Mouse (Mus musculus) right cerebral cortex, postnatal 36 days (tissue): Measurements from ENCODE around the gene Cad.

Experiments used
- DNase-seq, 2 experiments: peaks; one replicate each; pipeline ENCODE4 v3.0.0; 2022; ENCODE audit warnings: low spot score in 2 of 2, mixed read lengths in 1 of 2

The Cad gene

DNA sequence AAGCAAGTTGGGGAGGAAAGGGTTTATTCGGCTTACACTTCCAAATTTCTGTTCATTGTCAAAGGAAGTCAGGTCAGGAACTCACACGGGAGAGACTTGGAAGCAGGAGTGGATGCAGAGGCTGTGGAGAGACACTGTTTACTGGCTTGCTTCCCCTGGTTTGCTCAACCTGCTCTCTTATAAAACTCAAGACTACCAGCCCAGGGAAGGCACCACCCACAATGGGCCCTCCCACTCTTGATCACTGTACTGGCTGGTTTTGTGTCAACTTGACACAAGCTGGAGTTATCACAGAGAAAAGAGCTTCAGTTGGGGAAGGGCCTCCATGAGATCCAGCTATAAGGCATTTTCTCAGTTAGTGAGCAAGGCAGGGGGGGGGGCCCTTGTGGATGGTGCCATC, 16.5 kb downstream of the Cad start:
- no peak for DNase-seq

DNA sequence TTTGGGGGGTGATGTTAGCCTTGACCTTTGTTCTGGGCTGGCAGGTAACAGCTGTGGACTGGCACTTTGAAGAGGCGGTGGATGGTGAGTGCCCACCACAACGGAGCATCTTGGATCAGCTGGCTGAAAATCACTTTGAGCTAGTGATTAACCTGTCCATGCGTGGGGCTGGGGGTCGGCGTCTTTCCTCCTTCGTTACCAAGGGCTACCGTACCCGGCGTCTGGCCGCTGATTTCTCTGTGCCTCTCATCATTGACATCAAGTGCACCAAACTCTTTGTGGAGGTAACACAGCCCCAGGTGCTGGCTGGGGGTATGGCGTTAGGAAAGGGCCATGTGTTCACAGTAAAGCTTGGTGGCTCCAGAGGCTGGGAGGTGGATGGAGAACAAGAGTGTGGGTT, 17.2 kb downstream of the Cad start:
- no peak for DNase-seq

DNA sequence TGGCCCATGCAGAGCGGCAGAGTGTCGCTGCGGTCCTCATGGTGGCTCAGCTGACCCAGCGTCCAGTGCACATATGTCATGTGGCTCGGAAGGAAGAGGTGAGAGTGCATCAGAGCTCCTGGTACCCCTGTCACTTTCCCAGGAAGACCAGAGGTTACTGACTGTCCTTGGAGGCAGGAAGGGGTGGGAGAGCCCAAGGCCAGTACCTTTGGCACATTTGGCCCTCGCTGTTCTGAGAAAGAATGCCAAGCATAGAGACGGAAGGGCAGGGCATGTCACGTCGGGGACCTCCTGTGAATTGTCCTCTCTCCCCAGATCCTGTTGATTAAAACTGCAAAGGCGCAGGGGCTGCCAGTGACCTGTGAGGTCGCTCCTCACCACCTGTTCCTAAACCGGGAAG, 18.6 kb downstream of the Cad start:
- no peak for DNase-seq

DNA sequence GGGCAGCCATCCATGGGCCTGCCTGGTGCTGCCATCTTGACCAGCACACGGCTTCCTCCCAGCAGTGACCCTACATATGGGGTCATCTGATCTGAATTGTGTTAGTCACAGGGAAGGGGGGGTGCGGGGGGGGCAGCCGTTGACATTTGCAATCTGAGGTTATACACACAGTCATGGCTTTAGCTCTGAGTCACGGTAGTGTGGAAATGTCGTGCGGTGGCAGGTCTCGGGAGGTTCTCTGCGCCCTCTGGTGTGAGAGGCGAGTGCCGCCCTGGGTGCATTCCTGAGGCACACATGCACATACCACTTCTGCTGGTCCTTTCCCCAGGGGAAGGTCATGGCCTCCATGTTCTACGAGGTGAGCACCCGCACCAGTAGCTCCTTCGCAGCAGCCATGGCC, 21.8 kb downstream of the Cad start:
- DNase-seq: no peak

DNA sequence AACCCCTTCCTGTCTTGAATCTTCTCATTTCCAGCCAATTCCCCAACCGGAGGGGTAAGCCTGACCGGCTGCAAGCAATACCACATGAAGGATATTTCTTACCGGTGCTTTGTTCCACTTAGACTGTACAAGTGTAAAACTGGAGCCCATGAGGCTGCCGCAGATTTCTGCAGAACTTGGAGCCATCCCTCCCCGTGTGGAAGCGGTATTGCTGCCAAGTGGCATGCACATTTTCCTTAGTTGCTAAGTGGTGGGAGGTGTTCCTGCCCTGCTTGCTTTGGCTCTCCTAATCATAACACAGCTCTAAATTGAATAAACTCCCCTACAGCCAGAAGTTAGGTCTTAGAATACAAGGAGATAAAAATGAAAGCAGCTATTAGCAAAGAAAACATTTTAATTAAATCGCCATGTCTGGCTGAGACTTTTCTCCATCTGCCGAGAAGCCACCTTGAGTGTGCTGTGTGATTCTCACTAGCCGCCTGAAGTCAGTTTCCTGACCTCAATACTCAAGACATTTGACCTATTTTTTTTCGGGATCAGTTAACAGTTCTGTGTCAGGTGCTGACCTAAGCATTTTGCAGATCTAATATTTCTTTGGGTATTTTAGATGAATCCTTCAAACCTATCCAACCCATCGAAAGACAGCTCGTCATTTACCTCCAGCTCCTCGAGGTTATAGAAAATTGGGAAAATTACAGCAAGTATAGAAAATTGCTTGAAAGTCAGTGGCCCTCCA, 25.6 kb downstream of the Cad start:
- DNase-seq: peak; percentile 64 to 79

DNA sequence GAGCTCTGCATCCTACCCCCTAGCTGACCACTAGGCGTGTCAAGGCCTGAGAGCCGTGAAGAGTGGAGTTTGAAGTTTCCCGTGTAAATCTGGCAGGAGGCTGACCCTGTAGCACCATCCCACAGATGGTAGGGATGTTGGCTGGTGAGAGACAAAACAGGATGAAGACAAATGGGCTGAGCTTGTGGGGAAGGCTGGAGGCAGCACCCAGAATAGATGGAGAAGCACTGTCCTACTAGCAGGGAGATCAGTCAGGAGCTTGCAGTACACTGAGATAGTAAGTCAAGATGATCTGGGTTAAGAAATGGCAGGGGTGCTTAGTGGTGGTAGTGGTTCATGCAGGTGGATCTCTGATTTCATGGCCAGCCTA, 26.2 kb downstream of the Cad start:
- no peak for DNase-seq

DNA sequence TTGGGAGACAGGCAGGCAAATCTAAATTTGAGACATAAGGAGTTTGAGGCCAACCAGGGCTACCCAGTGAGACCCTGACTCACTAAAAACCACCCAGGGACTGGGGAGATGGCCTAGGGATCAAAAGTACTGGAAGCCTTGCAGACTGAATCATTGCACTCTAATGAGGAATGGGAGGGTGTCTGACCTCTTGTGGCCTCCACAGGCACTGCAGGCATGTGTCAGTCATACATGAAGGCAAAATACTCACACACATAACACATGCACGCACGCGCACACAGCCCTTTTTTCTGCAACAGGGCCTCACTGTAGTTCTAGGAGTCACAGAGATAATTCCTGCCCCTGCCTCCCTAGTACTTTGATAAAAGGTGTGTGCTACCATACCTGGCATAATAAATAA, 26.8 kb downstream of the Cad start:
- DNase-seq: no peak

DNA sequence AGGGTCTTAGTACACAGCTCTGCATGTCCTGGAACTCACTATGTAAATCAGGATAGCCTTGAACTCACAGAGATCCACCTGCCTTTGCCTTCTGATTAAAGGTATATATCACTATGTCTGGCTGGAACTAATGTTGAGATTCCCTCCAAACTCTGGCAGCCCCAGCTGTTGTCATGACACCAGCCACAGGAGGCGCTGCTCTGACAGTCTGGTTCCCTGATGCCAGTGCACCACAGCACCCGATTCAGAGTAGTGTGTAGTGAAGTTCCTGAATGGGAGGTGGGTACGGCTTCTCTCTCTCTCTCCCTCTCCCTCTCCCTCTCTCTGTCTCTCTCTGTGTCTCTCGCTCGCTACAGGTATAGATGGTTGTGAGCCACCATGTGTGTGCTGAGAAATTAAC, 27.8 kb downstream of the Cad start:
- DNase-seq: no peak

DNA sequence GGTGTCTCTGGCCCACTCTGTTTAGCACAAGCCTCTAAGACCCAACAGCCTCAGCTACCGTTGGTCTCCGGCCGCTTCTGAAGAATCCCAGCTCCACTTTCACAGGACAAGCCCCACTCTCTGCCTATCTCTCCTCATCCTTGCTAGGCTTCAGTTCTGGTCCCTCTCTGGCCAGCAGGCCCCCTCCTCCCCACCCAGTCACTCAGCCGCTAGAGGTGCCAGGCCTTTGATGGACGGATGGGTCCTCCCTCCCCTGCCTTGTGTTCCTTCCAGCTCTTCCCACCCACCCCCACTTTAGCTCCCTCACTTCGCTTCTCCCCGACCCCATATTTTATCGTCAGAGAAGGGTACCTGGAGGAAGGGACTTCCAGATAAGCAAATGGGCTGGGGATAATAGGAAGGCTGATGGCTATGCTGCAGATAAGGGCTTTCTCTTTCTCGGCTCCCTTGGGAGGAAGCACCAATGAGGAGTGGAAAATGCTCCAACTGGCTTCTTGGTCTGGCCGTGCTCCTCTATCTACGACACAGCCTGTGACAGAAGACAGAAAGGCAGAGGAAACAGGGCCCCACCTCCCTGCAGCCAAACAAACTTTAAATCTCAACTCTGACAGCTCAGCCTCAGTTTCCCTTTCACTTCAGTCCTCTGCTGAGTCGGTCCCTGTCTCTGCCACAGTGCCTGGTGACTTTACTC, 28.5 kb downstream of the Cad start:
- no peak for DNase-seq

DNA sequence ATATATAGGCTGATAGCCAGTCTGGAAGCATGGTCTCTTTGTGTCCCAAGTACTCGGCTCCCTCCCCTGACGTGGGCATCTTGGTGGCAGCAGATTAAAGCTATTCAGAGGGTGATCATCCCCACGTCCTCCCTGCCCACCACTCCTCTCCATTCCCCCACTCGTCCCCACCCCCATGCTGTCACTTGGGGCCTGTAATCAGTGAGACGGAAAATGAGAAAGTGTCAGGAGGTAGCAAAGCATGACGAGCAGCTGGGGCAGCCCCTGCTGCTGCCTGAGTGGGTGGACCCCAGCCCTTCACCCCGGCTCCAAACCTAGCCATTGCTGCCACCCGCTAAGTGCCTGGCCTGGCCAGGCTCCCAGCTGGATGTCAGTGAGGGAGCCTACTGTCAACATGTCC, 29.4 kb downstream of the Cad start:
- DNase-seq: no peak

DNA sequence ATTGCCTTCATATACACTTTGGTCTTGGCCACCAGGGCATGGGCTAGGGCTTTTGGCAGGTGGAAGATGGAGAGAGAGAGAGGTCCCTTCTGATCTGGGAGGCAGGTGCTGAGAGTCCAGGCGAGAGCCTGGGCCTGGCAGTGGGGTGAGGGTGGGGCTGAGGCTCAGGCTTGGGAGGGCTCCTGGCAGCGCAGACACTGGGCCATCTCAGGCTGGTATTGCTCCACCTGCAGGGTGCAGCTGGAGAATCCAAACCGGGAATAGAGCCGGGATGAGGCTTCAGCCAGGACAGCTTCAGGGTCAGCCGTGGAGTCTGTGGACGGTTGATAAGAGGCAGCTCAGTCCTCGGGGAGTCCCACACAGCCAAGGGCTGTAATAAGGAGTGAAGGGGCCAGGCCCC, 32.0 kb downstream of the Cad start:
- no peak for DNase-seq

DNA sequence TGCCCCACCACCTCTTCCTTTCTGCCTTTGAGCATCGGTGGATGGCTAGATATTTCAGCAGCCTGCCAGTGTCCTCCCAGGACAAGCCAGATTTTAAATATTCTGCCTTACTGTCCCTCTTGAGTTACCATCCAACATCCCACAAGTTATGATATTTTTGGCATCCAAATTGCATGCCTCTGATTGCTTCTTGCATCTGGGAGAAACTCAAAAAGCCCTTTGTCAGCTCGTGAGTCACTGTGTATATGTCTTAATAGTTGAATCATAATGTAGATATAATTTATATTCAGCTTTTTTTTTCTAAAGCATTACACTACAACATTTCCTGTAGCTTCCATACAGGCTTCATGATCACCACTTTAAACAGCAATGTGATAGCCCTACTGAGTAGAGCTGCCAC, 32.6 kb downstream of the Cad start:
- no peak for DNase-seq

DNA sequence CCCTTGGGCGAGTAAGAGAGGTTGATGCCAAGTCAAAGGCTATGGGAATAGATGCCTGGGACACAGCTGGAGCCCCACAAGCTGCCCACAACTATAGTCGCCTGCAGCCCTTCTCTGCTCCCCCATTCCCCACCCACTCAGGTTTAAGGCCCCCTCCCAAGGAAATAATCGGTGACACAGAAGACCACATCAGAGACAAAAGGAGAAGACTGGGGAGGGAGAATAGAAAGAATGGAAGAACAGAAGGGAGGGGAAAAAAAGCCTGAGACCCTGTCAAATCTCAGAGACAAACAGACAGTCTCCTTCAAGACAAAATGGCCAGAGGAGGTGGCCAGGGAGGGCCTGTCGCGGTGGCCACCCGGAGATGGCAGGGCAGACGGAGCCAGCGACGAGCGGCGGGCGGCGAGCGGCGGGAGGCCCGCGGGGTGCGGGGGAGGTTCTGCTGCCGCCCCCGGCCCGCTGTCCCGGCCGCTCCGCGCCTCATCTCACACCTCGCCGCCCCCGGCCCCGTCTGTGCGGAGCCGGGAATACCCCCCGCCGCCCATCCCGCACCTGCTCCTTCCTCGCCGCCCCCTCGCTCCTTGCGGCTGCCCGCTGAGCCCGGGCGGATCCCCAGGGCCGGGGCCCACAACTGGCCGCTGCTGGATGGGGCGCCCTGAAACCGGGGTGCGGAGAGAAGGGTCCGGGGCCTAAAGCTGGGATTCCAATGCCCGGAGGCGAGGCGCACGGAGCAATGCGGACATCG, 37.8 kb downstream of the Cad start:
- DNase-seq: peak in 1 of 2 experiments; percentile 56

DNA sequence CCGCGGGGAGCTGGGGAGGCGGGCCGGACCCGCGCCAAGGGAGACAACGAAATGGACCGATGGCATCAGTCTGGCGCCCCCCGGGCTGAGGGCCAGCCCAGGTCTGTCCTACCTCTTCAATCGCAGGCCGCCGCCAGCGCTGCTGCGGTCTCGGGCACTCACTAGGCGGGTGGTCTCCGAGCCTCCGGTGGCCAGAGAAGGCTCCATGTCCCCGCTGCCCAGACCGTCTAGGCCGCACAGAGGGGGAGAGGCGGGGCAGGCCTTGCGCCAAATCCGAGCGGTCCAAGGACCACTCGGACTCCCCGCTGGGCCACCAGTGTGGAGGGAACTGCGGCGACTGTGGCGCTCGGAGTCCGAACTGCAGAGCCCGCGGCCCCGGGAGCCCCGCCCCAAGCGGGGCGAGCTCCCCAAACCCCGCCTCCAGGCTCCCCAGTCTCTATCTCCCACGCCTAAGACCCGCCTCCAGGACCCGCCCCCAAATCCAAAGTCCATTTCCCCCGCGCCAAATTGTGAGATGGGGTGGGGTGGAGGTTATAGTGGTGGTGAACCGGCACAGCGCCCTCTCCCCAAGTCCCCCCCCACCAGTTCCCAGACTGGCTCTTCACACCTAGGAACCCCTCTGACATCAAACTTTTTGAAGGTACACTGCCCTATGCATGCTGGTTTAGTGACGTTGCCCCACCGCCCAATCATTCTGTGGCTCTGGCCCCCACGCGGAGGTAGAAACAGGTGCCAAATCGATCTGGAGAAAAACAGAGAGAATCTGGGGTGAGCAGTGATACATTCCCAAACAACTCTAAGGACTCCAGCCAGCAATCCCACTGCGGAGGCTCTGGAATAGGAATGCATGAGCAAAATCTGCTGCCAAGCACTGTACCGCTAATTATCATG, 38.8 kb downstream of the Cad start:
- peak in 1 of 2 experiments; percentile 56 for DNase-seq

DNA sequence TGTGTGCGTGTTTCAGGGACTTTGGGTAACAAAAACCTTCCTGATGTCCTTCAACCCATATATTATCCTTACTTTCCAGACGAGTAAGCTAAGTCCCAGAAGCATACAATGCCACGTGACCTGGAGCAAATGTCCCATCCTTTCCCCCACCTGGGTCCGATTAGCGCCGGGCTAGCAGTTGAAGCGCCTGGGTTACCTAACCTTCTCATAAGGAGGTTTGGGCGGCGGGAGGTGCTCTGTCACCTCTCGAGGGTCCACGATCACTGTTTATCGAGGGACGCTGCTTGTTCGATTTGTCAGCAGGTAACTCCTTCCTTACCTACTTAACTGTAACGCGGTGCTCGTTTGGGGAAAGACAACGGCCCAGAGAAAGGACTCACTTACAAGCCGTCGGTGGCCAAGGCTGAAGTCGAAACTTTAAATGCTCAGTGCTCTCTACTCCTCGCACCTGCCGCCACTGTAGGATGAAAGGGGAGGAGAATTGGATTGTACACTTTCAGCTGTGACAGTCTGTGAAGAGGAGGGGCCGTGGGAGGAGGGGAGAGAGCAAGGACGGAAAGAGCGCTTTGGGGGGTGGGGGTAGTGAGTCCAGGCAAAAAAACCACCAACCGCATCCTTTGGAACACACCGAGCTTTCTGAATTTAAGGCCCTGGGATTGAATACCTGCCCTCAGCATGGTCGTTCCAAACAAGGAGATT, 39.7 kb downstream of the Cad start:
- DNase-seq: no peak

DNA sequence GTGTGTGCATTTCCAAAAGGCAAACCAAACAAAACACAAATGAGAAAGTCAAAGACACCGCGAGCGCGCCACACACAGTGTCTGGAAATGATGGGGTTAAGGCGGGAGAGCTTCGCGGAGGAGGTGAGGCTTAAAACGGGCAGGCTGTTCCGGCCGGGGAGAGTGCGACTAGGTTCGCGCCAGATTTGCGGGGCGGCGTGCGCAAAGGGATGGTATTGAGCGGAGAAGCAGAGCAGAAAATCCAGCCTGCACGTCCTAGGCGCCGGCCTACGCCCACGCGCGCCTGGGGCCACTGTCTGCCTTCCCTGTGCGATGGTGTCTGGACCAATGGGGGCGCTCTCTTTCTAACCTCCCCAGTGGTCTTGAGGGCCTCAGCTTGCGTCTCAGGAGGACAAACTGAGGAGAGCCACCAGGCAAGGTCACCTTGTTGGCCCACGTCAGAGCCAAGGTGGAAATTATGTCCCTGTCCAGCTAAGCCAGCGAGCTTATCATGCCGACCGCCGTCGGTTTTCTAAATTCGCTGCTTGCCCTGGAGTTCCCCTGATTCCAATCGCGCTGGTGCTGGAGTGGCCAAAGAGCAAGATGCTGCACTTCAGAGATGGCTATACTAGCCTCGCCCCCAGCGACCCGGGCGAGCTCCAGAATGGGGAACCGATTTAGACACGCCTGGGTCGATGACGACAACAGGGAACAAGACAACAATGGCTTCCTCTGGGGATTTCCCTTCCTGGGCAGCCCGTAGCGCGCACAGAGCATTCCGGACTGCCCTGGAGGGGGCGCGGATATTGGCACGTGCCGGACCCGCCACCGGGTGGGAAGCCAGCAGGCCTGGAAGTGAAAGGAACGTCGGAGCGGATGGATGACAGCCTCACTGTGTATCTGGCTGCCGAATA, 40.5 kb downstream of the Cad start:
- peak in 1 of 2 experiments; percentile 68 for DNase-seq

DNA sequence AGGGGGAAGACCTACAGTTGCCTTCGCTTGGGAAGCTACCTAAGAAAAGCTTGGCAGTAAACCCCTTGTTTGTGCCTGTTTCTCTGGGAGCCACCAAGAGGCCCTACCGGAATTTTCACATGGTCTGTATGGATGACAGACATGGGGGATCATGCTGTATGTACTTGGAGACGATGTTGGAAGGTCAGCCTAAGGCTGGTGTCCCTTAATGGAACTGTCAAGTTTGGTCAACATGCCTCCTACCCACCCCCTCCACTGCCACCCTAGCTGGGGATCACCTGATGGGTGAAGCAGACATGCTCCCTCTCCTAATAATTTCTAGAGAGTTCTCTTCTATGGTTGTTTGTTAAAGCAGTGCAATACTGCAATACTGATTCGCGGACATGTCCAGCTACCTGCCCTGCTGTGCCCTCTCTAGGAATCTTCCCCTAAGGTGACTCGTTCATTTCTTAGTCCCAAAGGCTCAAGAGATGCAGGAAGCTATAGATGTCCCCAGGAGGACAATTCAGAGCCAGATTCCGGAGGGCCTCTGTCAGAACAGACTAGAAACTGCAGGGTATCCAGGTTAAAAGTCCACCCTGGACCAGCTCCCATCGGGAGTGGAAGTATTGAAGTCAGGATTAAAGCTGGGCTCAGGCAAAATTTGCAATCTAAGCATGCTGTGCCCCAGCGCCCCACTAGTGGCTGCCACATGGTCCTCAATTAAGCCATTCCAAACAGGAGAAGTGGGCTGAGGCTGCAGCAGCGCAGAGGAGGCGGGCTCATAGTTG, 41.3 kb downstream of the Cad start:
- no peak for DNase-seq

DNA sequence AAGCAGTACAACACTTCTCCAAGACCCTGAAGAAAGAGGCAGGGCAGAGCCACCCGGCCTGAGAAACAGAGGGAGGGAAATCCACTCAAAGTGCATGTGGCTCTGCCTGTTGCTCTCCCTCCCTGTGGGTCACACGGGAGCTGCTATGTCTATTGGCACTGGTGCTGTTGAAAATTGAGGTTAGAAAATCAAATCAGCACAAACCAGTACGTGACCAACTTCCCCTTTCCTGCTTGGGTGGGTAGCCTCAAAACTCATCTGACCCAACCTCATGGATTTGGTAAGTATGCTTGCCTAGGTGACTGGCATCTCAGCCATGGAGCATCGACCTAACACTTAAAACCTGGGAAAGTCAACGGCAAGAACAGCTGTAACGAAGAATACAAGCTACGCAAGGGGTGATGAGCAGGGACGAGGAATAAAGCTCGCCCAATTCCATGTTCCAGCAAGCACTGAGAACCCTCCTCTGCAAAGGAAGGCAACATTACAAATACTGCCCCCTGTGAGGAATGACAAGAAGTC, 51.3 kb downstream of the Cad start, which contains the start of gene Dnajc5g:
Gene Dnajc5g (plus strand): TSS at position 472 of the 522 bp plus-strand sequence.
- no peak for DNase-seq

DNA sequence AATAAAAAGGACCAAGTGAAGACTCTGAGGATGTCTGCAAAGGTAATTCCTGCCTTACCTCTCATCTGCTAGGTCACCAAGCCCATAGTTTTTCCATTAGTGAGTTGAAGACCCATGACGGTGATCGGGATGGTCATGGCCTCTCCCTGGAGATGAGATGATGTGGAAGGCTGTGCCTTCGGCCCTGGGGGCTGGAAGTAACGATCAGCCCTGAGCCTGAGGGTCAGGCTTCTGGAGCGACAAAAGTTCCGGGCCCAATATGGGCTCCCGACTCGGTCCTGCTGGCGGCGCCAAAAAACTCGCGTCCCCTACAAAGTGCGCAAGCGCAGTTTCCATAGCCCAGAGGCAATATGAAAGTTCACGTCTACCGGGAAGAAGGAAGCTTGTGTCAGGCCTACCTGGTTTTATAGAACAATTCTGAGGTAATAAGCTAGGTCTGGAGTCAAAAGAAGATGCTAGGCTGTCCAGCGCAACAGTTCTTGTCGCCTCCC, 53.5 kb downstream of the Cad start, which contains the start of gene Slc30a3:
Gene Slc30a3 (minus strand): TSS at position 238 of the 491 bp plus-strand sequence.
- no peak for DNase-seq
